13 mouse cellular contexts compared by ENCODE assay signal in the genomic region with DNA sequence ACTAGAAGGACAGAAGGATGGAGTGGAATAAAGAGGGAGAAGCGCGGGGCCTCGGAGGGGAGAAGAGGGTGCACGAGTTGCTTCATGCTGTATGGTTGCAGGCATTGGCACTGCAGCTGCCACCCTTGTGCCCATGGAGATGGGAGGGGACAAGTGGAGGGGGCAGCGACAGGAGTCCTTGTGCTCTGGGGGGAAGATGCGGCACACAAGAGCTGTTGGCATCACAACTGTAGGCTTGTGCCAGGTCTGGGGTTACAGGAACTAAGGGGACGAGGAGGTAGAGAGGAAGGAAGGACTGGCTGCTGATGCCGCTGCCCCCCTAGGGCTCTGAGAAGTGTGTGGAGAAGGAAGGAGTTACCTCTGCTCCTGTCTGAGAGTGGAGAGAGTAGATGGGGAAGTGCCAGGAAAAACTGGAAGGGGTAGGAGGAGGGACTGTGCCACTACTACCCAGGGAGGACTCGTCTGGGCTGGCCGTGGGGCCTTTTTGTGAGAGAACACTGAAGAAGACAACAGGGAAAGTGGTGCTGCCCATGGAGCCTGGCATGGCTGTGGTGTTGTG. TPM values are rescaled to one million over a fixed set of nuclear protein-coding genes. Genes with fewer than 3 reads are reported as not detected.
DNase-seq lines count a peak whose midpoint lies in the region; ATAC-seq lines count a peak whose summit lies in the region.
"Had no signal": no experiment of that assay in that cellular context is flagged by ENCODE, and none has a peak within 500 bp of the region (broad histone marks: within the 10 kb centered on the region; RNA-seq: fewer than 3 reads in every experiment).

No protein-coding gene starts in this region.

- H3K27me3 ChIP-seq in intestine, embryonic 15.5 days (replicated peaks), result no peaks in the 10 kb centered on the region
- H3K27me3 ChIP-seq: Patski had no signal

- H3K4me1 ChIP-seq in intestine, embryonic 15.5 days (replicated peaks), result no peaks in the 10 kb centered on the region

- WGBS in intestine, embryonic 15.5 days, result 82% methylated on average over 10 of the region's 10 CpGs

- no peaks in the 10 kb centered on the region for H3K9me3 ChIP-seq in intestine, embryonic 15.5 days
- H3K9me3 ChIP-seq: embryonic facial prominence, embryonic 13.5 days had no signal

- no peaks in the 10 kb centered on the region for H3K36me3 ChIP-seq in intestine, embryonic 15.5 days
- H3K36me3 ChIP-seq: embryonic facial prominence, embryonic 13.5 days had no signal

- H3K4me3 ChIP-seq in intestine, embryonic 15.5 days (replicated peaks), result no peak overlapping the region
- H3K4me3 ChIP-seq: embryonic facial prominence, embryonic 13.5 days had no signal

- no peak overlapping the region for H3K27ac ChIP-seq in intestine, embryonic 15.5 days
- H3K27ac ChIP-seq: embryonic facial prominence, embryonic 13.5 days had no signal

- no peak for DNase-seq in frontal cortex, adult 2 months (ENCODE audit: extremely low spot score in 1 of 2, low spot score in 1 of 2)
- DNase-seq in MN1 (ENCODE audit: low spot score), result peak; percentile 34
- DNase-seq in cerebellum, postnatal 25 days, result peak; percentile 86 to 88
- DNase-seq in thymus, postnatal 0 days (ENCODE audit: low spot score), result no peak
- no peak for DNase-seq in urinary bladder, postnatal 36 days (ENCODE audit: low spot score in 2 of 2)
- DNase-seq: B cell, adult 2 months; heart, postnatal 36 days; lung, postnatal 14 days had no signal

- no peak overlapping the region for H3K9ac ChIP-seq in intestine, embryonic 15.5 days
- H3K9ac ChIP-seq: embryonic facial prominence, embryonic 13.5 days had no signal

- H3K4me2 ChIP-seq in intestine, embryonic 15.5 days (replicated peaks), result no peak overlapping the region
- H3K4me2 ChIP-seq: embryonic facial prominence, embryonic 13.5 days had no signal

- ATAC-seq in frontal cortex, adult (ENCODE audit: low TSS enrichment), result peak; percentile 35
- peak; percentile 26 for ATAC-seq in megakaryocyte progenitor cell, adult 5-6 weeks (replicated peaks; ENCODE audit: poor library complexity)
- ATAC-seq in intestine, embryonic 15.5 days, result no peak

RNA-seq across cellular contexts. Expression of gene Zfhx2, which starts 37.9 kb away (rescaled TPM):
- 13.4 and 15.0 TPM in 2 replicates for polyA plus RNA-seq in frontal cortex, adult 2 months (2012; rRNA removed)
- total RNA-seq in megakaryocyte progenitor cell, adult 5-6 weeks (2015), result 2.5 and 3.1 TPM in 2 replicates
- 0.75 and 1.1 TPM in 2 replicates for total RNA-seq in megakaryocyte progenitor cell, adult 5-6 weeks (2017)
- polyA plus RNA-seq in intestine, embryonic 15.5 days (2015; fragmentation: Nextera tagmentation; extraction: Ambion mirVana), result 3.8 and 4.4 TPM in 2 replicates
- polyA plus RNA-seq in thymus, postnatal 0 days (2015; fragmentation: Nextera tagmentation; extraction: Ambion mirVana), result 1.1 and 1.5 TPM in 2 replicates

RNA-seq across cellular contexts. Expression of gene Ngdn, which starts 39.0 kb away (rescaled TPM):
- polyA plus RNA-seq in frontal cortex, adult 2 months (2012; rRNA removed), result 36.5 and 37.2 TPM in 2 replicates
- total RNA-seq in megakaryocyte progenitor cell, adult 5-6 weeks (2015), result 57.0 and 72.1 TPM in 2 replicates
- total RNA-seq in megakaryocyte progenitor cell, adult 5-6 weeks (2017), result 58.4 and 63.3 TPM in 2 replicates
- 83.1 and 84.9 TPM in 2 replicates for polyA plus RNA-seq in intestine, embryonic 15.5 days (2015; fragmentation: Nextera tagmentation; extraction: Ambion mirVana)
- 128 and 129 TPM in 2 replicates for polyA plus RNA-seq in thymus, postnatal 0 days (2015; fragmentation: Nextera tagmentation; extraction: Ambion mirVana)

RNA-seq across cellular contexts. Expression of gene Thtpa, which starts 40.3 kb away (rescaled TPM):
- polyA plus RNA-seq in frontal cortex, adult 2 months (2012; rRNA removed), result 14.4 and 15.5 TPM in 2 replicates
- total RNA-seq in megakaryocyte progenitor cell, adult 5-6 weeks (2015), result 7.3 and 7.7 TPM in 2 replicates
- 10.9 and 11.5 TPM in 2 replicates for total RNA-seq in megakaryocyte progenitor cell, adult 5-6 weeks (2017)
- polyA plus RNA-seq in intestine, embryonic 15.5 days (2015; fragmentation: Nextera tagmentation; extraction: Ambion mirVana), result 19.0 and 19.4 TPM in 2 replicates
- 9.8 and 10.3 TPM in 2 replicates for polyA plus RNA-seq in thymus, postnatal 0 days (2015; fragmentation: Nextera tagmentation; extraction: Ambion mirVana)

RNA-seq across cellular contexts. Expression of gene Ap1g2, which starts 52.1 kb away (rescaled TPM):
- polyA plus RNA-seq in frontal cortex, adult 2 months (2012; rRNA removed), result 15.5 and 18.3 TPM in 2 replicates
- total RNA-seq in megakaryocyte progenitor cell, adult 5-6 weeks (2015), result 31.3 and 52.7 TPM in 2 replicates
- 17.4 and 18.3 TPM in 2 replicates for total RNA-seq in megakaryocyte progenitor cell, adult 5-6 weeks (2017)
- polyA plus RNA-seq in intestine, embryonic 15.5 days (2015; fragmentation: Nextera tagmentation; extraction: Ambion mirVana), result 71.9 and 73.9 TPM in 2 replicates
- 32.0 and 38.3 TPM in 2 replicates for polyA plus RNA-seq in thymus, postnatal 0 days (2015; fragmentation: Nextera tagmentation; extraction: Ambion mirVana)

RNA-seq across cellular contexts. Expression of gene Myh7, which starts 59.8 kb away (rescaled TPM):
- polyA plus RNA-seq in frontal cortex, adult 2 months (2012; rRNA removed), result 26.8 and 29.3 TPM in 2 replicates
- total RNA-seq in megakaryocyte progenitor cell, adult 5-6 weeks (2015), result not detected in 2 replicates
- total RNA-seq in megakaryocyte progenitor cell, adult 5-6 weeks (2017), result not detected in 2 replicates
- 0.83 and 1.6 TPM in 2 replicates for polyA plus RNA-seq in intestine, embryonic 15.5 days (2015; fragmentation: Nextera tagmentation; extraction: Ambion mirVana)
- 0.49 and 0.55 TPM in 2 replicates for polyA plus RNA-seq in thymus, postnatal 0 days (2015; fragmentation: Nextera tagmentation; extraction: Ambion mirVana)

Comparison
In these comparisons a context has a peak if more than half of its experiments do, and no peak if none do; other contexts are left out.
1. DNase-seq: peak in MN1 (single experiment) and cerebellum, postnatal 25 days (2 of 2); none in frontal cortex, adult 2 months (0 of 2), thymus, postnatal 0 days (single experiment) and urinary bladder, postnatal 36 days (0 of 2).